Mouse (Mus musculus): ENCODE data around the gene Hrct1.

Gene Hrct1

DNA sequence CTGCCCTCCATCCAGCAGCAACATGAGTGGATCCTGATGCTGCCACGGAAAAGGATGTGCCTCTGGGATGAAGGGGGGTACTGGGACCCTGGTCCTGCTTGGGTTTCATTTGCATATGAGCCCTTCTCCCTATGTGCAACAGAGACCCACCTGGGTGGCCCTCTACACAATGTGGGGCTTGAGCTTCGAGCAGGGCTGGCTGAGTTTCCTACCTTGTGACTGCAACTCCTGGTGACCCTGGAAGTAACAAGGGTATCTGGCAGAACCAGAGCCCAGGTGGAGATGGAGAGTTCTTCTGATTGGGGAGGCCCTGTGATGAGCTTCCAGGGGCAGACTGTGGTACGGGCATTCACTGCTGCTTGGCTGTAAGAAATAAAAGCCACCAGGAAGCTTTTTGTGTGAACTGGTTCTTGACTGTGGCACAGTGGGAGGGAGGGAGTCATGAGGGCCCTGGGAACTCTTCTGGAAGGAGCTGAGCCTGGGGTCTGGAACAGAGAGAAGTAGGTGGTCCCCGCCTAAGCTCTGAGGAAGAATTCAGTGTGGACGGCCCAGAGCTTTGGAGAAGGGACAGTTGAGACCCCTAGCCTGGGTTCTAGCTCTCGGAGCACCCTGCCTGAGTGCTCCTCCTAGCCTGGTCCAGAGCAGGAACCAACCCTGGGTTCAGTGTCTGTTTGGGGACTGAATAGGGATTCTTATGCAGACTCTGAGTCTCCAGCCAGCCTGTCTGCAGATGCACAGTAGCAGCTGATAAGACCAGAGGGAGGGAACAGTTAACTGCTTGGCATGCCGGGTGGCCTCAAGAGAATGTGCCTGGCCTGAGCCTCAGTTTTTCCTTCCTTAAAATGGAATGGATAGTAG is 959 bp downstream of the Hrct1 start:
- DNase-seq (ENCODE audit: low spot score in 2 of 2) = no peak

DNA sequence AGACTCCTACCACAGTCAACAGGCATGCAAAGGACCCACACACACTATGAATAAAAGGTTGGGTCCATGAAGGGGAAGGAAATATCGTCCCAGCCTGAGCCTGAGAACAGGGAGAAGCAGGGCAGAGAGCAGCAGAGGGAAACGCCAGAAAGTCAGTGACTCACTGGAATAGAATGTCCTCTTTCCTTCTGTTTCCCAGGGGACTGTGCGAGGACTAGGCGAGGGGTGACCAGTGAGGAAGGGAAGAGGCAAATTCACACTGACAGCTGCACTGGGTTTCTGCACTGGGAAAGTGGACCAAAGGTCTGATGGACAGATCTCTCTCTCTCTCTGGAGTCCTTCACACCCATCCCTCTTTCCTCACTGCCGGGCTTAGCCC is 1.6 kb downstream of the Hrct1 start:
- DNase-seq (ENCODE audit: low spot score in 2 of 2) = no peak

DNA sequence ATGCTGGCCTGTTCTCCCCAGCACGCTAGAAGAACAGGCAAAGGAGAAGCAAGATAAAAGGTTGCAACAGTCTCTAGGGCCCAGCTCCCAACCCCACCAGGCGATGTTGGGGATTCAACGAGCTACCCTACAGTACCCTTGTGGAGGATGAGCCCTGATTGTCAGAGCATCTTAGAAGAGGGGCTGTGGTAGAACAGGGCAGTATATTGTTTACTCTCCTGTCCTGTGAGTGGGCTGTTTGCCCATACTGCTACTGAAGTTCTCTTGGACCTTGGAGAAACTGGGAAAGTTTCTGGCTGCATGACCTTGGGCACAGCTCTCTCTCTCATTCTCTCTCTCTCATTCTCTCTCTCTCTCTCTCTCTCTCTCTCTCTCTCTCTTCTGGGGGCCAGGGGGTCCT is 2.1 kb downstream of the Hrct1 start:
- no peak for DNase-seq (ENCODE audit: low spot score in 2 of 2)

DNA sequence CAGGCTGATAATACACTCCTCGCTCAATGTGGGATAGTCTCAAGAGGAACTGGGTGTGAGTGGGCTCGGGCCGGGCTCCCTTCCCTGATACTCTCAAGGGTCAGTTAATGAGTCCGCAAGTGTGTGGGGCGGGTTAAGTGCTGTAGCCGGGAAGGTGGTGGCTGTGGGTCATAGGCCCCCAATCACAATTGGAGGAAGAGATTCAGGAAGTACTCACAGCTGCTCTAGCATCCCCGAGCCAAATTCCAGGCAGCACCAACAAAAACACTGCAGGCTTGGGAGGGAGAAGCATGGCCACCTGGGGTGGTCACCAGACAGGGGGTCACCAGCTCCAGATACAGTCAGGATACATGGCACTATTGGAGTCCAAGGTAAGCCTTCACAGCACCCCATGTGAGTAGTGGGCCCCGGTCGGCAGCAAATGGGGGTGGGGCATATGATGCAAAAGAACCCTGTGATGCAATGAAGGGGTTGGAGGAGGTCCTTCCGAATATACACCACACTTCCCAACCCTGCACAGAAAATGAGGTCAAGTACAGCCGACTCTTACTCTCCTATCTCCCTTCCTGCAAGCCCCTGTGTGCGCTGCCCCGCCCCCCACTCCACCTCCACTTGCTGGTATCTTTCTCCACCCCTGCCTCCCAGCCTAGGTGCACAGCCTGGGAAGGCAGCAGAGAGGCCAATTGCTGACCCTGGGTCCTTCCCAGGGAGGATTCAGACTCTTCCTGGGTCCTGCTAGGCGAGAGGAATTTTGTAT is 3.0 kb downstream of the Hrct1 start, which contains the start of gene Spaar:
Gene Spaar (plus strand): TSS at position 241 of the 757 bp plus-strand sequence.
- no peak for DNase-seq (ENCODE audit: low spot score in 2 of 2)

DNA sequence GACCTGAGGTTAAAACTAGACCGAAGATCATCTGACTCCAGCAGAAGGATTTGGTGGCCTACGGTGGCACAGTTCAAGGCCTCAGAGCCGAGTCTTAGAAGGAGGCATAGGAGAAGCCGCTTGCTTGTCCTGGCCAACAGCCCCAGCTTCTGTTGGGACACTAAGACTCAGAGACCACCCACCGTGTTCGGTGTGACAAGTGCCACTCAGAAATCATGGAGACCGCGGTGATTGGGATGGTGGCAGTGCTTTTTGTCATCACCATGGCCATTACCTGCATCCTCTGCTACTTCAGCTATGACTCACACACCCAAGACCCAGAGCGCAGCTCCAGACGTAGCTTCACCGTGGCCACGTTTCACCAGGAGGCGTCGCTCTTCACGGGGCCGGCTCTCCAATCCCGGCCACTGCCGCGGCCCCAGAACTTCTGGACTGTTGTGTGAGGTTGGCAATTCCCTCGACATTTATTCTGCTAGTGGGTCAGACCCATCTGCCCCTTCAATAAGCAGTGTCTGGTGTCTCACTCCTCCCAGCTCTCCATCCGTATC is 3.8 kb downstream of the Hrct1 start:
- DNase-seq (ENCODE audit: low spot score in 2 of 2) = no peak

DNA sequence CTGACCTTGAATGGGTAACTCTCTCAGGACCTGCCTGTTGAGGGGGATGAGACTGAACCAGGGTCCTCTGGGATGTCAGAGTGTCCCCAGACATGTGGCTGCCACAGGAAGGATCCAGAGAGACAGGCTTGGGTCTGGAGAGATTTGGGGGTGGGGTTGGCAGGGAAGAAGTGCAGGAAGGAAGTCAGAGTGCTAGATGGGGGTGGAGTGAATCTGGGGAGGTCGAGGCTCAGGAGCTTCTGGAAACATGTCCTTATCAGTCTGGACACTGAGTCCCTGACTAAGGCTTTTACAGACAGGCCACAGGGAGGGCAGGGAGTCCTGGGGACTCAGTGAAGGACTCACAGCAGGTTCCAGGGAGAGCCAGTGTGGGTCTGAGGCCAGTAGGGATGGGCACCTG is 5.2 kb downstream of the Hrct1 start:
- no peak for DNase-seq (ENCODE audit: low spot score in 2 of 2)

DNA sequence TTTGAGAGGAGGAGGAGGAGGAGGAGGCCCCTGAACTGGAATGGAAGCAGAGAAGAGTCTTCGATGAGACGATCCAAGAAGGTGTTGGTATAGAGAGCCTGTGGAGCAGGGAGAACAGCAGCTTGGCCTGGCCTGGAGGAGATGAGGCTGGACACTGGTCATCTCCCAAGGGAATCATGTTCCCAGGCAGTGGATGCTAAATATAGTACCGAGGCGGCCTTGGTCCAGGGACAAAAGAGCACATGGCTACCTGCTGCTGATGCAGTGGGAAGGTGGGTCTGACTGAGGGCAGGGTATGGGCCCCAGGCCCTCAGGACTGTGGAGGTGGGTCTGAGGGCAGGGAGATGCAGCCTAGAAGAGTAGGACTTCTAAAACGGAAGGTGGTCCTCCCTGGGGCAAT is 6.2 kb downstream of the Hrct1 start:
- no peak for DNase-seq (ENCODE audit: low spot score in 2 of 2)

DNA sequence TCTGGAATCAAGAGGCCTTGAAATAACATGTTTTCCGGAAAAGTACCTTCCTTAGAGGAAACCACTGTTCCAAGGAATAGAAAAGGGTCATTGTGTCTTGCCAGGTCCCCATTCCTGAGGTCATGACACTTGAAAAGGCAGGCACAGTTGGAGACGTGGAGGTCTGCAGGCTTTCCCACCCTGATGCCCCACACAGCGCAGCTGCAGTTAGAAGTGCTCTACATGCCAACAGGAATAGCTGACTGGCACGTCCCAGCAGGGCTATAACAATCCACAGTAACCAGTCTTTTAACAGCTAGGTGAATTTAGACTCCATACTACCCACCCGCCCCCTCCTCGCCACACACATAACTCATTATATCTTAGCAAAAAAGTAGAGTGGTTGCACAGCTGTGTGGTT is 10.2 kb downstream of the Hrct1 start:
- no peak for DNase-seq (ENCODE audit: low spot score in 2 of 2)

DNA sequence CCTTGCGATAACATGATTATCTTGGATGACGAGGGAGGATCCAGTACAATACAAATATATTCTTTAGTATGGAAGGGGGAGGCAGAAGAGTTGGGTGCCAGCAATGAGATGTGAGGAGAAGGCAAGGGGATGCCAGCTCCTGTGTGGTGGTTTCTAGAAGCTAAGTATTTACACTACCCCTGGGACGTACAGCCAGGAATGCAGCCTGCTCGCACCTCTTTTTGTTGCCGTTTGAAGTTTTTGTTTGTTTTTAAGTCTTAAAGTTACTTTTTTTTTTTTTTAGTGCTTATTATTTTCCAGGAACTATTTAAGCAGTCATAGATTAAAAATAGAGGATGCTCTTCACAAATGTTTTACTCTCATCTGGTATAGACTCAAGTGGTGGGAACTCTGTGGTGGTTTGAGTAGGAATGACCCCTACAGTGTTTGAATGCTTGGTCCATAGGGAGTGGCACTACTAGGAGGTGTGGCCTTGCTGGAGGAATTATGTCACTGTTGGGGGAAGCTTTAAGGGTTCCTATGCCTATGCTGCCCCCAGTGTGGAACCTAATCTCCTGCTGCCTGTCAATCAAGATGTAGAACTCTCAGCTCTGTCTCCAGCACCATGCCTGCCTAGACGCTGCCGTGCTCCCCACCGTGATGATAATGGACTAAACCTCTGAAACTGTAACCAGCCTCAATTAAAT is 12.1 kb downstream of the Hrct1 start:
- no peak for DNase-seq (ENCODE audit: low spot score in 2 of 2)

DNA sequence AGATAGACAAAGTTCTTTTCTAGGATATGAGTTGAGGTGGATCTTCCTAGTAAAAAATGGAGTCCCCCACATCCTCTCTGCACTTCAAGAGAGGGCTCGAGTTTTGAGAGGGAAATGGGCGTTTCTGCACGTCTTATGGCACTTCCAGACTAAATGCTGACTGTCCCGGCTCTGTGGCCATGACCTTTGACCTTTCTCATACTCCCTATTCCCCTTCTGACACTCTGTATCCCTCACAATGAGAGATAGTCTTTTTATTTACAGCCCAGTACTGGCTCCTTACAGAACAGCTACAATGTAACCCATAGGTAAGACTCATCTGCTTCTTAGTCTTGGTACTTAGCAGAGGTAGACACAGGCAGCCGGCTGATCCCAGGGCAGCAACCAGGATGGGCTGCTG is 14.5 kb downstream of the Hrct1 start:
- no peak for DNase-seq (ENCODE audit: low spot score in 2 of 2)

DNA sequence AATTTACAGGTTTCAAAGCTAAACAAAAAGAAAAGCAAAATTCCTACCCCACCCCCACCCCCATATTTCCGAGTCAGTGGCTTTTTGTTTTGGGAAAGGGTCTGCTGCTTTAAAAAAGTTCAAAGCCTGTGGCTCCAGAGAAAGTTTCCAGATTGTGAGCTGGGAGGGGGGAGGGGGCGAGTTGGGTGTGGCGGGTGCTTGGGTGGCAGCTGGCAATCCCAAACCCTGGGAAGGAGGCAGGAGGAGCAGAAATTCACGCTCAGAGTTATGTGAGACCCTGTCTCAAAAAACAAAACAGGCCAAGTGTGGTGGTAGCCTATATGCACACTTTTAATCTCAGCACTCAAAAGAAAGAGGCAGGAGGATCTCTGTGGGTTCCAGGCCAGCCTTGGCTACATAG is 15.6 kb downstream of the Hrct1 start:
- DNase-seq (ENCODE audit: low spot score in 2 of 2) = no peak

DNA sequence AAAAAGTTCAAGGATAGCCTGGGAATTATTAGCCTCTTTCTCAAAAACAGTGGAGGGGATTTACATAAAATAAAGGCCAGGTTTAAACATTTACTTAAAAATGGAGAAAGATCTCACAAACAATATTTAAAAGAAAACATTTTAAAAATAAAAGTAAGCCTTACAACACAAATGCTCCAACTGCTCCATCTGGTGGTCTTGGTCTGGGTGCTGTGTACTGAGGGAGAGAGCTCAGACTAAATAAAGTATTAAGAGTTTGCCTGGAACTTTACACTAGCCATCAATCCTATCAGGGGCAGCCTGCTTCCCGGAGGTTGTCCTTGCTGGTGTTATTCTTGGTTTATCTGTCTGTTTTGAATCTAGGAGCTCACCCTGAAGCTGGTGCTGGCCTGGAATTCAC is 16.1 kb downstream of the Hrct1 start:
- DNase-seq (ENCODE audit: low spot score in 2 of 2) = no peak

DNA sequence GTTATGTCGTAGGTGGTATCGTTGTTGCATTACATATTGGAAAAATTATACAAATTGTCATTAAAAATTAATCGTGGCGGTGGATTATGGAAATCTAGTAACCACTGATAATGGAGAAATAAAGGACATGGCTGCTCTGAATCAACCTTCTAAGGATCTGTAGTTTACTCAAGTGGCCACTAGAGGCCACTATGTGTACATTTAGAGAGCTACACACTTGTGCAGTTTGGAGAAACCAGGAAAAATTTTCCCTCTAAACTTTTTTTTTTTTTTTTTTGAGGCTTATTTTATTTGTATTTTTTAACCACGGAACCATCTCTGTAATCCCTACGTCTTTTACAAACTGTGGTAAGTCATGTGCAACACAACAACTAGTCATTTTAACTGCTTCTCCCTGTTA is 18.2 kb downstream of the Hrct1 start:
- no peak for DNase-seq (ENCODE audit: low spot score in 2 of 2)

DNA sequence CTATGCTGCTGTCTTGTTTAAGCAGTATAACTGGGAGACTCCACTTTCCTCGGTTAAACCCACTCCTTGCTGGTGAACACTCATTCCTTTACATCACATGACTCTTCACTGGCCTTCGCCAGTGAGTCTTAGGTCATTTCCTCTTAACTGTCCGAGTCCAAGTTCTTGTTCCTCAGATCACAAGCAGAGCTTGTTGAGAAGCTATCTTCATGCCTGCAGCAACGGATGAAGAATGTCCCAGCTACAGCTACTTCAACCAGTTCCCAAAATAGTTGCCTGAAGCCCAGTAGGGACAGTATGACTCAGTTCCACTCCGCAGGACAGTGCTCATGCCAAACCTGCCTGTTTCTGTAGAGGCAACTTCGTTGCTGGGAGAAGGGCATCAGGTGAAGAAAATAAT is 30.2 kb downstream of the Hrct1 start:
- no peak for DNase-seq (ENCODE audit: low spot score in 2 of 2)

DNA sequence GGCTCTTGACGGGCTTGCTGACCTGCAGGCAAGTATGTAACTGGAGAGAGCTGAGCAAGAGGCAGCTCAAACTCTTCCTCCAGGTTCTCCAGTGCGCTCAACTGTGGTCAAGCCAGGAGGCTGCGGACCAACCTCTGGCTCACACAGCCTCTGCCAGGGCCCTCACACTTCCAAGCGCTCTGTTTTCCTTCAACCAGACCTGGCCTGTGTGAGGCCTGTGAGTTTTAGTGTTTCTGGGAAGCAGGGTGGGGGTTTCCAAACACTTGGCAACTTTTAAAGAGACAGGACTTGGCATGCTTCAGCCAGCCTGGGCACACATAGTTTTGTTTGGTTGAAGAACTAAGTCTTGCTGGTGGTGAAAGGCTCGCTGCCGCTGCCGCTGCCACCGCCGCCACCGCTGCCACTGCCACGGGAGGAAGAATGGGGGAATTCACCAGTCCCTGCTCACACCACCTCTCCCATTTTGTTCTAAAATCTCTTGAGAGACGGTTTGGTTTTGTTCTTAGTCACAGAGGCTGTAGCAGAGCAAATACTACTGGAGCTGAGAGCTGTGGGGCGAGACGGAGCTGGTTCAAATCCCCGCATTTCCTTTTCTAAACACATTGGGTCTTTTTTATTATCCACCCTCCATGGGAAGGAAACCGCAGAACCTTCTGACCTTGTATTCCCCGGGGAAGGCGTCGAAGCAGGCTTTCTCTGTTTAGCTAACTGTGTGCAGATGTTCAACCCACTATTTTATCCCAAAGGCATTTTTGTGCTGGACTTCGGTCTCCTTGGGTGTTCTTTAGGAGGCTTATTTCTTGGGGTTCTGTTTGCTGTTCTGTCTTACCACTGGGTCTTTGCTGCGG is 32.8 kb downstream of the Hrct1 start:
- DNase-seq (ENCODE audit: low spot score in 2 of 2) = no peak

DNA sequence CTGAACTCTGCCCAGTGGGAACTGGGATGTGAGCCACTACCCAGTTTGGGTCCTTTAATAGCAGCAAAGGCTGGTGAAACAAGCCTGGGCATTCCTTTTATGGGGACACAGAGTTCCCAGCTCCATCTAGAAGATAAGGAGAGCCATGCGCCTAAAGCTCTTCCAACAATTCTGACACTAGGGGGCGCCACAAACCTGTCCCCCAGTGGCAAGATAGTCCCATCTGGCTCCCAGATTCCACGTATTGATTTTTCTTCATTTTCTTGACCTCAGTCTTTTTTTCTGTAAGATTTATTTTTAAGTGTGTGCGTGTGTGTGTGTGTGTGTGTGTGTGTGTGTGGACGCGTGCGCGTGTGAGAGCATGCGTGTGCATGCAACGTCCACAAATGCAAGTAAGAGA is 33.5 kb downstream of the Hrct1 start:
- DNase-seq (ENCODE audit: low spot score in 2 of 2) = peak in 1 of 2 experiments; percentile 44

DNA sequence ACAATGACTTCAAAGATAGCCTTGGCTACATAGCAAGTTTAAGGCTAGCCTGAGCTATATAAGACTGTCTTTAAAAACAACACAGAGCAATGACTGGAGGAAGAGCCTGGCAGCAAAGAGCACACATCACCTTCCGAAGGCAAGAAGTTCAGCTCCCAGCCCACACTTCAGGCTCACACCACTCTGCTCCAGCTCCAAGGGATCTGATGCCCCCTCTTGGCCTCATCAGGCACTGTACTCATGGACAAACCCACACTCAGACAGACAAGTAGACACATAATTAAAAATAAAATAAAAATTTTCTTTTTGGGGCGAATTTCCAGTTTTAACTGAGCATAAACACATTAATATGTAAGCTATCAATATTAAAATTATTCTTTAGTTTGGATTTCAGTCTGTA is 34.3 kb downstream of the Hrct1 start:
- DNase-seq (ENCODE audit: low spot score in 2 of 2) = no peak

DNA sequence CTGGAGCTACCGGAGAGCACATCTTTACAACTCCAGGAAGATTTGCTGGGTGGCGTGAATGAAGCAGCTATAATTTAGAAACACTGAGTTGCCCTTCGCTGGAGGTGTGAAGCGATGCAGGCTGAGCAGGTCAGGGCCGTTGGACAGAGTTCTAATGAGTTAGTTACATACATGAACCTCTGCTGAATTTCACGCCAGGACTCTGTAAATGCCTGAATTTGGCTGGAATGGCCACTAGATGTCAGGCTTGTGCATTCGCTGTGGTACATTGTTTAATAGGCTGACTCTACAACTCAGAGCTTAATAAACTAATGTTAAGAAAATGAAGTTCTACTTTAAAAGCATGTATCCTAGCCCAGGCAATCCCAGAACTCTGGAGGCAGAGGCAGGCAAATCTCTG is 36.4 kb downstream of the Hrct1 start:
- DNase-seq (ENCODE audit: low spot score in 2 of 2) = peak in 1 of 2 experiments; percentile 40

DNA sequence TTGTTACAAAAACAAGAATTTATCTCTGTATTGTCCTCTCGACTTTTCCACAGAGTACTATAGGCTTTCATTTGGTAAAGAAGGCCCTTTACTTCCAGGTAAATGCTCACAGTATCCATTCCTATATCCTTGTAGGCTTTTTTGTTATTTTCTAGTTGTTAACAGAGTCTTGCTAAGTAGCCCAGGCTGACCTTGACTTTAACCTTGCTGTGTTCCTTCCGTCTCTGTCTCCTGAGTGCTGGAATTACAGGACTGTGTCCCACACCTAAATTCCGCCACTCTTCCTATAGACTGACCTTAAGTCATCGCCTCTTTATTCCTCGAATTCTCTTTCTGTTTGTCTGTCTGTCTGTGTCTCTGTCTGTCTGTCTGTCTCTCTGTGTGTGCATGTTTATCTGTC is 41.4 kb downstream of the Hrct1 start:
- DNase-seq (ENCODE audit: low spot score in 2 of 2) = no peak

DNA sequence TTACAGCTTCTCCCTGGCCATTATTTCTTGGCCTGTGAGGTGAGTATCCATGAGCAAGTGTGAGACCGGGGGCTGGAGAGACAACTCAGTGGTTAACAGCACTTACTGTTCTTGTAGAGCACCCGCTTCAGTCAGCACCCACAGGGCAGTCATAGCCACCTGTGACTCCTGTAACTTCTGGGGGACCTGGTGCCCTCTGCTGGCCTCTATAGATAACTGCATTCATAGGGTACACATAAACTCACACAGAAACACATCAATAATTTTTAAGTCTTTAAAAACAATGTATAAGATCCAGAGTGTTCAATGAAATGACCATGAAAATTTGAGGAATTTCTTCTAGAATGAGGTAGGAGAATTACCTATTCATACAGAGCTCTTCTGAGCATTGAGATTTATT is 42.4 kb downstream of the Hrct1 start:
- DNase-seq (ENCODE audit: low spot score in 2 of 2) = no peak

DNA sequence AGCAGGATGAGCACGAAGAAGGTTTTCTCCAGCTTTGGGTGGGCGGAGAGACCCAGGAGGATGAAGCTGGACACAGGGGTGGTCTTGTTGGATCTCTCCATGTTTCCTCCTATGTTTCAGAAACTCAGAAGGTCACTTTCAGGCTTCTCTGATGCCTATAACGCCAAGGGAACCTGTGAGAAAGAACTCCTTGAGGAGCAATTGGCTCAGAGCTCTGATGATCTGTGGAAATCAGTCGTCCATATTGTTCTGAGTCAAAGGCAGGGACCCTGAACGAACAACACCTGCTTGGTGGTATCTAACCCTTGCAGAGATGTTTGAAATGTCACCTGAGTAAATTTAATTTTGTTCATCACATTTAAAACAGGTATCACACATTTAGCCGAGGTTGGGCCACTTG is 43.9 kb downstream of the Hrct1 start, which contains the start of gene Olfr159:
Gene Olfr159 (minus strand): TSS at position 101 of the 400 bp plus-strand sequence.
- DNase-seq (ENCODE audit: low spot score in 2 of 2) = no peak

All from spleen, postnatal 10 days (tissue).